Mouse (Mus musculus): ENCODE data around the gene Tlr2. TPM values are rescaled to one million over a fixed set of nuclear protein-coding genes. Genes with fewer than 3 reads are reported as not detected.

Gene Tlr2
- polyA plus RNA-seq, 1 experiment from 2014 or later: 1.2 TPM

Other genes starting within 250 kb of the Tlr2 start
- gene Sfrp2, start 75.4 kb downstream of the Tlr2 start, polyA plus RNA-seq (2015; fragmentation: Nextera tagmentation; extraction: Ambion mirVana): 71.1 and 83.7 TPM in 2 replicates
- gene Tmem131l, start 198.4 kb upstream of the Tlr2 start, polyA plus RNA-seq (2015; fragmentation: Nextera tagmentation; extraction: Ambion mirVana): 66.6 and 75.8 TPM in 2 replicates